Mouse (Mus musculus) colon, adult 2 months (tissue): ENCODE measurements around the gene Defb19. TPM values are rescaled to one million over a fixed set of nuclear protein-coding genes. Genes with fewer than 3 reads are reported as not detected.

Experiments used
- polyA plus RNA-seq: library from polyadenylated mRNA; depleted of rRNA; stranded (reverse); fragments of >200 nt; gene quantifications from 2 replicates; pipeline ENCODE4 v1.2.3, GENCODE M21; 2012; rRNA removed

Defb19 gene
- polyA plus RNA-seq: not detected in 2 replicates

GRCm38 (mm10) chr2:152580107-152580506 lies at the start of gene Defb19:
Defb19 (minus strand) TSS chr2:152580312.

GRCm38 (mm10) chr2:152626774-152627591 lies 46.9 kb upstream of the Defb19 start, which contains the start of gene Rem1:
Rem1 (plus strand) TSS chr2:152626951.

GRCm38 (mm10) chr2:152622953-152623352 lies 42.8 kb upstream of the Defb19 start, which contains the start of gene Defb25:
Defb25 (minus strand) TSS chr2:152623053.

GRCm38 (mm10) chr2:152604057-152604456 lies 23.9 kb upstream of the Defb19 start, which contains the start of gene Defb36:
Defb36 (plus strand) TSS chr2:152604327.

GRCm38 (mm10) chr2:152599299-152599698 lies 19.2 kb upstream of the Defb19 start, which contains the start of gene Defb45:
Defb45 (minus strand) TSS chr2:152599399.

GRCm38 (mm10) chr2:152572114-152572794 lies 7.9 kb downstream of the Defb19 start, which contains the start of gene Defb21:
Defb21 (plus strand) TSS chr2:152572744.

GRCm38 (mm10) chr2:152569038-152569437 lies 11.1 kb downstream of the Defb19 start, which contains the start of gene Gm17416:
Gm17416 (plus strand) TSS chr2:152569338.

GRCm38 (mm10) chr2:152539944-152540710 lies 40.0 kb downstream of the Defb19 start, which contains the start of gene Defb29:
Defb29 (minus strand) TSS chr2:152540098.

Other genes with a start within 250 kb of the Defb19 start
- gene Rbck1, start 247.7 kb downstream of the Defb19 start, polyA plus RNA-seq: 239 and 263 TPM in 2 replicates
- gene Trib3, start 236.3 kb downstream of the Defb19 start, polyA plus RNA-seq: 0.86 and 1.2 TPM in 2 replicates
- 0.73 and 0.76 TPM in 2 replicates for gene Nrsn2, start 203.7 kb downstream of the Defb19 start, polyA plus RNA-seq
- gene Sox12, start 182.2 kb downstream of the Defb19 start, polyA plus RNA-seq: 4.1 and 4.9 TPM in 2 replicates
- gene Zcchc3, start 165.3 kb downstream of the Defb19 start, polyA plus RNA-seq: 2.9 and 4.2 TPM in 2 replicates
- gene 6820408C15Rik, start 164.7 kb downstream of the Defb19 start, polyA plus RNA-seq: not detected in 2 replicates
- gene Defb23, start 115.7 kb downstream of the Defb19 start, polyA plus RNA-seq: not detected in 2 replicates
- not detected in 2 replicates for gene Defb20, start 103.2 kb downstream of the Defb19 start, polyA plus RNA-seq
- gene Defb22, start 90.2 kb downstream of the Defb19 start, polyA plus RNA-seq: not detected in 2 replicates
- not detected in 2 replicates for gene Defb26, start 68.6 kb downstream of the Defb19 start, polyA plus RNA-seq
- gene Defb28, start 62.1 kb downstream of the Defb19 start, polyA plus RNA-seq: not detected in 2 replicates
- gene Defb29, start 40.2 kb downstream of the Defb19 start, polyA plus RNA-seq: not detected in 2 replicates
- not detected in 2 replicates for gene Gm17416, start 11.0 kb downstream of the Defb19 start, polyA plus RNA-seq
- gene Defb21, start 7.6 kb downstream of the Defb19 start, polyA plus RNA-seq: not detected in 2 replicates
- 0.51 TPM in 1 of 2 replicates, not detected in the other for gene Defb45, start 19.1 kb upstream of the Defb19 start, polyA plus RNA-seq
- gene Defb36, start 24.0 kb upstream of the Defb19 start, polyA plus RNA-seq: 0.35 TPM in 1 of 2 replicates, not detected in the other
- gene Defb25, start 42.7 kb upstream of the Defb19 start, polyA plus RNA-seq: not detected in 2 replicates
- 11.0 and 13.3 TPM in 2 replicates for gene Rem1, start 46.6 kb upstream of the Defb19 start, polyA plus RNA-seq
- gene H13, start 89.1 kb upstream of the Defb19 start, polyA plus RNA-seq: 166 and 184 TPM in 2 replicates
- 2.8 and 3.4 TPM in 2 replicates for gene Mcts2, start 106.7 kb upstream of the Defb19 start, polyA plus RNA-seq
- 963 and 1,196 TPM in 2 replicates for gene Id1, start 155.9 kb upstream of the Defb19 start, polyA plus RNA-seq
- gene Cox4i2, start 173.9 kb upstream of the Defb19 start, polyA plus RNA-seq: 3.6 and 3.7 TPM in 2 replicates